In genomic region chr4:128891157-128891556, GRCm38 (mm10) we compare ENCODE assay signal across 7 mouse cellular contexts. TPM values are rescaled to one million over a fixed set of nuclear protein-coding genes. Genes with fewer than 3 reads are reported as not detected.
A peak's percentile ranks its signal among the peaks of the same experiment; 100 is the strongest.
DNase-seq lines count a peak whose midpoint lies in the region; ATAC-seq and TF ChIP-seq lines count a peak whose summit lies in the region.

No protein-coding gene starts in this region.

- no peaks in the 10 kb centered on the region for H3K27me3 ChIP-seq in midbrain, postnatal 0 days (ENCODE audit: insufficient read depth, low read length)
- H3K27me3 ChIP-seq in midbrain, embryonic 14.5 days (ENCODE audit: control insufficient read depth, insufficient read depth, low read length): no peaks in the 10 kb centered on the region
- no peaks in the 10 kb centered on the region for H3K27me3 ChIP-seq in kidney, embryonic 15.5 days
- H3K27me3 ChIP-seq in limb, embryonic 15.5 days: no peaks in the 10 kb centered on the region

- WGBS in midbrain, postnatal 0 days: 14% methylated on average over 1 of the region's 1 CpGs
- 26% methylated on average over 1 of the region's 1 CpGs for WGBS in midbrain, embryonic 14.5 days
- 22% methylated on average over 1 of the region's 1 CpGs for WGBS in kidney, embryonic 15.5 days
- WGBS in limb, embryonic 15.5 days: 16% methylated on average over 1 of the region's 1 CpGs

- no peak overlapping the region for H3K4me2 ChIP-seq in midbrain, postnatal 0 days (ENCODE audit: low read depth, low read length, poor library complexity, severe bottlenecking)
- H3K4me2 ChIP-seq in midbrain, embryonic 14.5 days (ENCODE audit: low read length): no peak overlapping the region
- no peak overlapping the region for H3K4me2 ChIP-seq in kidney, embryonic 15.5 days
- H3K4me2 ChIP-seq in limb, embryonic 15.5 days: no peak overlapping the region

- no peaks in the 10 kb centered on the region for H3K9me3 ChIP-seq in midbrain, postnatal 0 days (ENCODE audit: low read length)
- no peaks in the 10 kb centered on the region for H3K9me3 ChIP-seq in midbrain, embryonic 14.5 days (ENCODE audit: control insufficient read depth, low read length)
- H3K9me3 ChIP-seq in kidney, embryonic 15.5 days (replicated peaks): no peaks in the 10 kb centered on the region
- no peaks in the 10 kb centered on the region for H3K9me3 ChIP-seq in limb, embryonic 15.5 days

- no peak overlapping the region for H3K9ac ChIP-seq in midbrain, postnatal 0 days (replicated peaks; ENCODE audit: low read length, poor library complexity, severe bottlenecking)
- no peak overlapping the region for H3K9ac ChIP-seq in midbrain, embryonic 14.5 days (replicated peaks; ENCODE audit: low read length)
- H3K9ac ChIP-seq in kidney, embryonic 15.5 days: no peak overlapping the region
- H3K9ac ChIP-seq in limb, embryonic 15.5 days: no peak overlapping the region

- peak; percentile 83 for DNase-seq in midbrain, postnatal 0 days (ENCODE audit: low spot score)
- DNase-seq in midbrain, embryonic 14.5 days: no peak
- peak; percentile 44 to 56 for DNase-seq in frontal cortex, postnatal 14 days (ENCODE audit: low spot score in 2 of 2)
- no peak for DNase-seq in ovary, postnatal 10 days (ENCODE audit: low spot score)
- no peak for DNase-seq in testis, postnatal 10 days (ENCODE audit: low spot score)

- no peak overlapping the region for H3K4me3 ChIP-seq in midbrain, postnatal 0 days (ENCODE audit: low read depth, low read length)
- H3K4me3 ChIP-seq in midbrain, embryonic 14.5 days (replicated peaks; ENCODE audit: low read depth, low read length): no peak overlapping the region
- H3K4me3 ChIP-seq in kidney, embryonic 15.5 days (replicated peaks): no peak overlapping the region
- H3K4me3 ChIP-seq in limb, embryonic 15.5 days: no peak overlapping the region

- no peak for TF ChIP-seq CTCF in midbrain, postnatal 0 days (IDR thresholded peaks at IDR 0.05)

- no peak overlapping the region for H3K27ac ChIP-seq in midbrain, postnatal 0 days (ENCODE audit: low read depth, low read length)
- no peak overlapping the region for H3K27ac ChIP-seq in midbrain, embryonic 14.5 days (replicated peaks; ENCODE audit: low read depth, low read length)
- peak overlapping the region; percentile 1; the same call in 1 of the 2 replicates for H3K27ac ChIP-seq in kidney, embryonic 15.5 days
- 0 out of 2 replicates have a peak overlapping the region, but pooled peaks have one; percentile 18 for H3K27ac ChIP-seq in limb, embryonic 15.5 days

- peak; percentile 50; the same call in 1 of the 2 replicates for ATAC-seq in midbrain, postnatal 0 days (ENCODE audit: low FRiP score)
- ATAC-seq in midbrain, embryonic 14.5 days (ENCODE audit: low FRiP score, low TSS enrichment): no peak
- no peak for ATAC-seq in kidney, embryonic 15.5 days (replicated peaks; ENCODE audit: low FRiP score)
- no peak for ATAC-seq in limb, embryonic 15.5 days (ENCODE audit: insufficient number of reproducible peaks, low FRiP score, low TSS enrichment, low read depth)

- peaks cover 11% of the 10 kb centered on the region; the same call in 1 of the 2 replicates for H3K4me1 ChIP-seq in midbrain, postnatal 0 days (ENCODE audit: insufficient read depth, low read length)
- peaks cover 24% of the 10 kb centered on the region for H3K4me1 ChIP-seq in midbrain, embryonic 14.5 days (ENCODE audit: control insufficient read depth, insufficient read depth, low read length)
- H3K4me1 ChIP-seq in kidney, embryonic 15.5 days: peaks cover 47% of the 10 kb centered on the region
- H3K4me1 ChIP-seq in limb, embryonic 15.5 days: peaks cover 14% of the 10 kb centered on the region

- H3K36me3 ChIP-seq in midbrain, postnatal 0 days (ENCODE audit: insufficient read depth, low read length): 0 out of 2 replicates have a peak, but pooled peaks cover 3% of the 10 kb centered on the region
- H3K36me3 ChIP-seq in midbrain, embryonic 14.5 days (ENCODE audit: control insufficient read depth, insufficient read depth, low read length): 0 out of 2 replicates have a peak, but pooled peaks cover 2% of the 10 kb centered on the region
- H3K36me3 ChIP-seq in kidney, embryonic 15.5 days: no peaks in the 10 kb centered on the region
- H3K36me3 ChIP-seq in limb, embryonic 15.5 days: peaks cover 4% of the 10 kb centered on the region; the same call in 1 of the 2 replicates

RNA-seq across cellular contexts. Expression of gene Trim62, which starts 7.8 kb away (rescaled TPM):
- total RNA-seq in midbrain, postnatal 0 days (2014; rRNA removed): 22.3 and 25.2 TPM in 2 replicates
- 25.9 and 26.8 TPM in 2 replicates for polyA plus RNA-seq in midbrain, postnatal 0 days (2015; fragmentation: Nextera tagmentation; extraction: Ambion mirVana)
- 22.4 and 27.3 TPM in 2 replicates for polyA plus RNA-seq in midbrain, embryonic 14.5 days (2014; fragmentation: Nextera tagmentation; extraction: Ambion mirVana)
- polyA plus RNA-seq in kidney, embryonic 15.5 days (2015; fragmentation: Nextera tagmentation; extraction: Ambion mirVana): 6.8 and 7.1 TPM in 2 replicates
- 5.5 and 5.7 TPM in 2 replicates for polyA plus RNA-seq in limb, embryonic 15.5 days (2015; fragmentation: Nextera tagmentation; extraction: Ambion mirVana)

Comparison
In these comparisons a context has a peak if more than half of its experiments do, and no peak if none do; other contexts are left out.
1. DNase-seq: peak in midbrain, postnatal 0 days (single experiment) and frontal cortex, postnatal 14 days (2 of 2); none in midbrain, embryonic 14.5 days (single experiment), ovary, postnatal 10 days (single experiment) and testis, postnatal 10 days (single experiment).
2. H3K27ac ChIP-seq: peak in kidney, embryonic 15.5 days (single experiment) and limb, embryonic 15.5 days (single experiment); none in midbrain, postnatal 0 days (single experiment) and midbrain, embryonic 14.5 days (single experiment).